Mouse (Mus musculus) midbrain, embryonic 15.5 days (tissue): ENCODE results near the gene Tma7. TPM values are rescaled to one million over a fixed set of nuclear protein-coding genes. Genes with fewer than 3 reads are reported as not detected.

ENCODE experiments used
- ATAC-seq: fragments of 200-750 bp; cut with Nextera tagmentation; replicated peaks from 2 replicates; pipeline ENCODE4 v1.8.0; 2017; ENCODE audit warnings: moderate TSS enrichment
- H3K27ac ChIP-seq: fragments of 300-500 bp; sonication (generic); 2 replicates; pipeline ENCODE4 v1.5.1; 2015; ENCODE audit warnings: mild to moderate bottlenecking, inconsistent platforms
- H3K27me3 ChIP-seq: fragments of 300-500 bp; sonication (generic); replicated peaks from 2 replicates; pipeline ENCODE4 v1.6.1; 2015; ENCODE audit warnings: inconsistent platforms
- H3K36me3 ChIP-seq: fragments of 300-500 bp; sonication (generic); replicated peaks from 2 replicates; pipeline ENCODE4 v1.6.1; 2015; ENCODE audit warnings: inconsistent platforms
- H3K4me1 ChIP-seq: fragments of 300-500 bp; sonication (generic); 2 replicates; pipeline ENCODE4 v1.6.1; 2015; ENCODE audit warnings: inconsistent platforms
- H3K4me2 ChIP-seq: fragments of 300-500 bp; sonication (generic); 2 replicates; pipeline ENCODE4 v1.6.1; 2015; ENCODE audit warnings: inconsistent platforms, mild to moderate bottlenecking, moderate library complexity
- H3K4me3 ChIP-seq: fragments of 300-500 bp; sonication (generic); 2 replicates; pipeline ENCODE4 v1.5.1; 2015; ENCODE audit warnings: mild to moderate bottlenecking, inconsistent platforms
- H3K9ac ChIP-seq: fragments of 300-500 bp; sonication (generic); 2 replicates; pipeline ENCODE4 v1.6.1; 2015; ENCODE audit warnings: mild to moderate bottlenecking, inconsistent platforms
- H3K9me3 ChIP-seq: fragments of 300-500 bp; sonication (generic); 2 replicates; pipeline ENCODE4 v1.6.1; 2016; ENCODE audit warnings: inconsistent platforms
- WGBS: fragments of 180-500 bp; shearing (Covaris S2); methylation state at CpG from one replicate; pipeline ENCODE4 v1.1.7; 2015; ENCODE audit warnings: mixed read lengths; 5-methylcytosine and 5-hydroxymethylcytosine counted together
- polyA plus RNA-seq: library from polyadenylated mRNA; unstranded; fragments of >200 nt; fragmentation: Nextera tagmentation; extraction: Ambion mirVana; gene quantifications from 2 replicates; pipeline ENCODE4 v1.2.1, GENCODE M21; 2015

Tma7 gene
- polyA plus RNA-seq, 1 experiment from 2014 or later, result 639 TPM

GRCm38 (mm10) chr9:109091802-109092201, 9.4 kb upstream of the Tma7 start:
- WGBS, result 90% methylated on average over 8 of the region's 8 CpGs
- Histone ChIP-seq H3K27me3 (no peaks in the 10 kb centered on the region), H3K4me3 (no peak overlapping the region), H3K4me1 (peaks cover 20% of the 10 kb centered on the region), H3K36me3 (no peaks in the 10 kb centered on the region; the same call in 1 of the 2 replicates), H3K9ac (no peak overlapping the region), H3K4me2 (no peak overlapping the region), H3K9me3 (no peaks in the 10 kb centered on the region), H3K27ac (no peak overlapping the region)
- no peak for ATAC-seq

- WGBS, result 48% methylated on average over 15 of the region's 15 CpGs
- no peak overlapping the region for H3K4me3 ChIP-seq
- no peak for ATAC-seq
- no peaks in the 10 kb centered on the region for H3K27me3 ChIP-seq
- H3K4me2 ChIP-seq, result no peak overlapping the region
- peaks cover 12% of the 10 kb centered on the region for H3K4me1 ChIP-seq
- no peak overlapping the region for H3K9ac ChIP-seq
- H3K36me3 ChIP-seq, result no peaks in the 10 kb centered on the region; the same call in 1 of the 2 replicates
- H3K9me3 ChIP-seq, result no peaks in the 10 kb centered on the region
- H3K27ac ChIP-seq, result no peak overlapping the region
Observed at GRCm38 (mm10) chr9:109090446-109090845, 8.1 kb upstream of the Tma7 start.

GRCm38 (mm10) chr9:109087987-109088386, 5.6 kb upstream of the Tma7 start:
- no peak for ATAC-seq
- Histone ChIP-seq H3K9me3 (no peaks in the 10 kb centered on the region), H3K27ac (no peak overlapping the region), H3K36me3 (no peaks in the 10 kb centered on the region; the same call in 1 of the 2 replicates), H3K4me1 (peaks cover 8% of the 10 kb centered on the region), H3K27me3 (no peaks in the 10 kb centered on the region), H3K4me2 (no peak overlapping the region), H3K4me3 (no peak overlapping the region), H3K9ac (no peak overlapping the region)
- 7% methylated on average over 5 of the region's 5 CpGs for WGBS

GRCm38 (mm10) chr9:109084922-109085321, 2.5 kb upstream of the Tma7 start:
- 15% methylated on average over 2 of the region's 2 CpGs for WGBS
- H3K27me3 ChIP-seq, result no peaks in the 10 kb centered on the region

GRCm38 (mm10) chr9:109081749-109082123, 651 bp downstream of the Tma7 start:
- ATAC-seq, result peak; percentile 44
- peak overlapping the region; percentile 74 for H3K27ac ChIP-seq
- H3K4me2 ChIP-seq, result peak overlapping the region; percentile 79
- peak overlapping the region; percentile 91 for H3K9ac ChIP-seq
- H3K4me1 ChIP-seq, result peaks cover 26% of the 10 kb centered on the region
- WGBS, result 6% methylated on average over 11 of the region's 11 CpGs
- peak overlapping the region; percentile 81 for H3K4me3 ChIP-seq
- no peaks in the 10 kb centered on the region for H3K9me3 ChIP-seq
- peaks cover 14% of the 10 kb centered on the region for H3K36me3 ChIP-seq
- H3K27me3 ChIP-seq, result no peaks in the 10 kb centered on the region

More at GRCm38 (mm10) chr9:109084922-109085321, 2.5 kb upstream of the Tma7 start:
- peaks cover 26% of the 10 kb centered on the region for H3K4me1 ChIP-seq
- no peak overlapping the region for H3K9ac ChIP-seq
- no peak overlapping the region for H3K4me3 ChIP-seq
- H3K9me3 ChIP-seq, result no peaks in the 10 kb centered on the region
- no peak overlapping the region for H3K27ac ChIP-seq
- H3K36me3 ChIP-seq, result peaks cover 5% of the 10 kb centered on the region
- no peak for ATAC-seq
- H3K4me2 ChIP-seq, result no peak overlapping the region

- Histone ChIP-seq H3K9me3 (no peaks in the 10 kb centered on the region), H3K9ac (no peak overlapping the region), H3K4me1 (peaks cover 26% of the 10 kb centered on the region), H3K4me3 (no peak overlapping the region), H3K4me2 (no peak overlapping the region), H3K27me3 (no peaks in the 10 kb centered on the region), H3K27ac (no peak overlapping the region), H3K36me3 (peaks cover 14% of the 10 kb centered on the region)
- WGBS, result 97% methylated on average over 3 of the region's 3 CpGs
- no peak for ATAC-seq
Observed at GRCm38 (mm10) chr9:109080516-109080915, 1.9 kb downstream of the Tma7 start.

GRCm38 (mm10) chr9:109073661-109074573, 8.5 kb downstream of the Tma7 start, which contains the start of gene Atrip:
Gene Atrip (minus strand): TSS chr9:109074124.
- no peaks in the 10 kb centered on the region for H3K27me3 ChIP-seq
- WGBS, result under 1% methylated on average over 57 of the region's 57 CpGs
- no peaks in the 10 kb centered on the region for H3K9me3 ChIP-seq
- H3K4me3 ChIP-seq, result peak within 1 kb of the TSS; percentile 83
- H3K4me2 ChIP-seq, result peak within 1 kb of the TSS; percentile 97
- peak within 1 kb of the TSS; percentile 88 for H3K9ac ChIP-seq
- H3K4me1 ChIP-seq, result peaks cover 26% of the 10 kb centered on the region
- peak within 1 kb of the TSS; percentile 79 for H3K27ac ChIP-seq
- peaks cover 12% of the 10 kb centered on the region for H3K36me3 ChIP-seq
- peak; percentile 98 for ATAC-seq

GRCm38 (mm10) chr9:109068095-109068735, 14.2 kb downstream of the Tma7 start:
- Histone ChIP-seq H3K27ac (no peak overlapping the region), H3K36me3 (peaks cover 55% of the 10 kb centered on the region)

GRCm38 (mm10) chr9:109060898-109061295, 21.5 kb downstream of the Tma7 start:
- no peak for ATAC-seq
- H3K9ac ChIP-seq, result no peak overlapping the region
- H3K9me3 ChIP-seq, result no peaks in the 10 kb centered on the region
- no peak overlapping the region for H3K4me2 ChIP-seq
- no peak overlapping the region for H3K4me3 ChIP-seq
- no peaks in the 10 kb centered on the region for H3K27me3 ChIP-seq
- WGBS, result 92% methylated on average over 5 of the region's 5 CpGs
- peaks cover 14% of the 10 kb centered on the region for H3K4me1 ChIP-seq
- peaks cover 42% of the 10 kb centered on the region for H3K36me3 ChIP-seq
- no peak overlapping the region for H3K27ac ChIP-seq

More at GRCm38 (mm10) chr9:109068095-109068735, 14.2 kb downstream of the Tma7 start:
- no peaks in the 10 kb centered on the region for H3K27me3 ChIP-seq
- no peak overlapping the region for H3K4me2 ChIP-seq
- WGBS, result 97% methylated on average over 3 of the region's 3 CpGs
- no peak for ATAC-seq
- peaks cover 15% of the 10 kb centered on the region for H3K4me1 ChIP-seq
- no peak overlapping the region for H3K4me3 ChIP-seq
- no peak overlapping the region for H3K9ac ChIP-seq
- no peaks in the 10 kb centered on the region for H3K9me3 ChIP-seq

GRCm38 (mm10) chr9:109060184-109060897, 22.0 kb downstream of the Tma7 start:
- ATAC-seq, result no peak; the same call in 1 of the 2 replicates
- Histone ChIP-seq H3K9me3 (no peaks in the 10 kb centered on the region), H3K36me3 (peaks cover 37% of the 10 kb centered on the region), H3K27me3 (no peaks in the 10 kb centered on the region), H3K9ac (no peak overlapping the region), H3K4me1 (peaks cover 18% of the 10 kb centered on the region), H3K4me2 (no peak overlapping the region), H3K4me3 (no peak overlapping the region), H3K27ac (no peak overlapping the region)
- WGBS, result 93% methylated on average over 16 of the region's 16 CpGs

- 24% methylated on average over 15 of the region's 15 CpGs for WGBS
- peak within 1 kb of the TSS; percentile 79 for H3K27ac ChIP-seq
- peak within 1 kb of the TSS; percentile 34 for H3K9ac ChIP-seq
- H3K27me3 ChIP-seq, result no peaks in the 10 kb centered on the region
- H3K4me2 ChIP-seq, result peak within 1 kb of the TSS; percentile 50
- peak within 1 kb of the TSS; percentile 34 for H3K4me3 ChIP-seq
- H3K9me3 ChIP-seq, result no peaks in the 10 kb centered on the region
- H3K36me3 ChIP-seq, result peaks cover 28% of the 10 kb centered on the region
- H3K4me1 ChIP-seq, result peaks cover 25% of the 10 kb centered on the region
- peak; percentile 58 for ATAC-seq
Observed at GRCm38 (mm10) chr9:109059136-109059903, 23.1 kb downstream of the Tma7 start, which contains the start of gene Trex1. Gene Trex1 (minus strand): TSS chr9:109059734.
